Mouse (Mus musculus) lung, adult 2 months (tissue): ENCODE results near the gene Sstr5.

Experiments
- CTCF ChIP-seq: fragments of 200-500 bp; IDR thresholded peaks from 2 replicates; pipeline ENCODE4 v1.5.1; 2011; ENCODE audit warnings: mild to moderate bottlenecking, low read length, control low read depth; ENCODE audit not compliant: insufficient read depth
- POLR2A ChIP-seq: fragments of 200-500 bp; IDR thresholded peaks from 2 replicates; pipeline ENCODE4 v1.6.1; 2011; ENCODE audit warnings: low read depth, mild to moderate bottlenecking, control low read depth, low read length, borderline replicate concordance; ENCODE audit errors: extremely low read depth

DNA sequence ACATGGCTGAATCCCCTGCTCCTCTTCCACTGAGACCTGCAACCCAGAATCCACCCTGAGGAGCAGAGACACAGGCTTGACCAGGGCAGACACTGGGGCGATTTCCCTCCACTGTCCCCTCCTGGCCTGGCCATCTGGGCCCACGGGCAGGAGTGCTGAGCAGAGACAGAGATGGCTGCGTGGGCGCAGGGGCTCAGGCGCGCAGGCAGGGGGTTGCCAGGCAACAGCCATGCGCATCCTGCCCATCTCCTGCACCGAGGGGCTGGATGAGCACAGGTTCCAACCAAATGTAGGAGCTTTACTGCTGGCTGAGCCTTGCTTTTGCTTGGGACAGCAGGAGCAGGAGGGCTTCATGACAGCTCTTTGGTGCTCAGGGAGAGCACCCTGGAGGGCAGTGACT, 40.5 kb downstream of the Sstr5 start:
- no peak for TF ChIP-seq CTCF
- TF ChIP-seq POLR2A: no peak
